Mouse (Mus musculus) heart, embryonic 11.5 days (tissue): ENCODE measurements around the gene Nebl. TPM values are rescaled to one million over a fixed set of nuclear protein-coding genes. Genes with fewer than 3 reads are reported as not detected.

Experiments
- ATAC-seq: fragments of 200-750 bp; cut with Nextera tagmentation; replicated peaks from 2 replicates; pipeline ENCODE4 v1.8.0; 2017; ENCODE audit warnings: moderate library complexity; ENCODE audit not compliant: insufficient number of reproducible peaks, low FRiP score, low TSS enrichment
- H3K27ac ChIP-seq: fragments of 300-500 bp; sonication (generic); 2 replicates; pipeline ENCODE4 v1.5.1; 2014; ENCODE audit warnings: mild to moderate bottlenecking, low read depth, low read length
- H3K27me3 ChIP-seq: fragments of 300-500 bp; sonication (generic); 2 replicates; pipeline ENCODE4 v1.6.1; 2014; ENCODE audit warnings: mild to moderate bottlenecking, low read length, mixed read lengths; ENCODE audit not compliant: control insufficient read depth, insufficient read depth
- H3K36me3 ChIP-seq: fragments of 300-500 bp; sonication (generic); 2 replicates; pipeline ENCODE4 v1.6.1; 2014; ENCODE audit warnings: mild to moderate bottlenecking, low read length, moderate library complexity, mixed read lengths; ENCODE audit not compliant: control insufficient read depth, insufficient read depth
- H3K4me1 ChIP-seq: fragments of 300-500 bp; sonication (generic); 2 replicates; pipeline ENCODE4 v1.6.1; 2014; ENCODE audit warnings: low read length; ENCODE audit not compliant: control insufficient read depth, insufficient read depth
- H3K4me2 ChIP-seq: fragments of 300-500 bp; sonication (generic); 2 replicates; pipeline ENCODE4 v1.6.1; 2014; ENCODE audit warnings: mild to moderate bottlenecking, moderate library complexity
- H3K4me3 ChIP-seq: fragments of 300-500 bp; sonication (generic); 2 replicates; pipeline ENCODE4 v1.5.1; 2014; ENCODE audit warnings: low read depth, low read length
- H3K9ac ChIP-seq: fragments of 300-500 bp; sonication (generic); 2 replicates; pipeline ENCODE4 v1.6.1; 2014; ENCODE audit warnings: mild to moderate bottlenecking, low read depth, low read length, moderate library complexity
- H3K9me3 ChIP-seq: fragments of 300-500 bp; sonication (generic); replicated peaks from 2 replicates; pipeline ENCODE4 v1.6.1; 2016; ENCODE audit warnings: low read length; ENCODE audit not compliant: control insufficient read depth
- WGBS: fragments of 180-500 bp; shearing (Covaris S2); extraction: QIAGEN DNeasy Blood & Tissue Kit; methylation state at CpG from one replicate; pipeline ENCODE4 v1.1.7; 2014; ENCODE audit not compliant: insufficient replicate concordance; 5-methylcytosine and 5-hydroxymethylcytosine counted together
- polyA plus RNA-seq: library from polyadenylated mRNA; unstranded; fragments of >200 nt; fragmentation: Nextera tagmentation; extraction: Ambion mirVana; gene quantifications from 2 replicates; pipeline ENCODE4 v1.2.1, GENCODE M21; 2014

Gene Nebl
- polyA plus RNA-seq, 1 experiment from 2014 or later = 457 TPM

DNA sequence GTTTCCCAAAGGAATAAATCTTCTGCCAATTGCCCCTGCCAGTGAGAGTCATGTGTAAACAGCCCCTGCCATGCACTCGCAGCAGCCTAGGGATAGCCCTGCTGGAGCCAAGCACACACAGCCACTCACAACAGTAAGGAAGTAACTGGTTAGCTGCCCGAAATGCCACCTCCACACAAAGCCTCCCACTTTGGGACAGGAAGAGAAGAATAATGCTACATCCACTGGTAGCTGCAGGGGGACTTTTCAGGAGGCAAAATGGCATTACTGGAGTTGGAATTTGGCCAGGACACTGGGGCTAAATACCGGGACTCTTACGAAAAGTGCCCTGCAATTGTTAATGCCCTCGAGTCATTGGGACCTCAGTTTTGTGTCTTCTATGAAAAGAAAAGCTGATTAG lies 92.6 kb downstream of the Nebl start:
- Histone ChIP-seq H3K36me3 (no peaks in the 10 kb centered on the region), H3K27ac (no peak overlapping the region), H3K27me3 (no peaks in the 10 kb centered on the region), H3K9ac (no peak overlapping the region), H3K4me3 (no peak overlapping the region), H3K4me1 (no peaks in the 10 kb centered on the region), H3K9me3 (no peaks in the 10 kb centered on the region), H3K4me2 (no peak overlapping the region)
- no peak for ATAC-seq
- 67% methylated on average over 5 of the region's 5 CpGs for WGBS

DNA sequence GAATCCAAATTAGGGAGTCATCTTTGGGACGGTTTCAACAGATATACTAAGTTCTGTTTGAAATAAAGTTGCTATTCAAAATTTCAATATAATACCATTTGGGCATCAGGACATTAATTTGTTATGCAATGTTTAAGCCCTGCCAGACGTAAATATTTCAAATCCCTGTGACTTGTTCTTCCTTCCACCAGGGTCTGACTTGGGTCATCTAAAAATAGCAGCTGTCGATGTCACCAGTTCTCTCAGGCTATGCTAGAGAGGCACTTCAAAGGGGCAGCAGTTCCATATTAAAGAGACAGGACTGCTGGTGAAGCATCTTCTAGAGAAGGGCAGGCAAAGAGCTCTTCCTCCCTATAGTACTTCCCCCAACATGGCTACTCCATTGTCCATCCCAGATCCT lies 107.3 kb downstream of the Nebl start:
- Histone ChIP-seq H3K36me3 (no peaks in the 10 kb centered on the region), H3K27me3 (no peaks in the 10 kb centered on the region), H3K4me3 (no peak overlapping the region), H3K4me1 (0 out of 2 replicates have a peak, but pooled peaks cover 4% of the 10 kb centered on the region), H3K27ac (peak overlapping the region; percentile 60), H3K9me3 (0 out of 2 replicates have a peak, but pooled peaks cover 2% of the 10 kb centered on the region), H3K4me2 (no peak overlapping the region), H3K9ac (no peak overlapping the region)
- 37% methylated on average over 3 of the region's 3 CpGs for WGBS
- ATAC-seq = no peak

GRCm38 (mm10) chr2:17610259-17610658 lies 121.0 kb downstream of the Nebl start:
- Histone ChIP-seq H3K36me3 (no peaks in the 10 kb centered on the region), H3K27me3 (no peaks in the 10 kb centered on the region), H3K4me1 (no peaks in the 10 kb centered on the region), H3K27ac (no peak overlapping the region), H3K4me2 (no peak overlapping the region), H3K4me3 (no peak overlapping the region), H3K9ac (no peak overlapping the region), H3K9me3 (no peaks in the 10 kb centered on the region)
- no peak for ATAC-seq
- WGBS = 72% methylated on average over 3 of the region's 3 CpGs

GRCm38 (mm10) chr2:17603573-17603972 lies 127.7 kb downstream of the Nebl start:
- Histone ChIP-seq H3K9me3 (no peaks in the 10 kb centered on the region), H3K4me2 (no peak overlapping the region), H3K4me1 (no peaks in the 10 kb centered on the region), H3K9ac (no peak overlapping the region), H3K4me3 (no peak overlapping the region), H3K36me3 (no peaks in the 10 kb centered on the region), H3K27me3 (no peaks in the 10 kb centered on the region), H3K27ac (no peak overlapping the region)
- 64% methylated on average over 4 of the region's 4 CpGs for WGBS
- no peak for ATAC-seq

DNA sequence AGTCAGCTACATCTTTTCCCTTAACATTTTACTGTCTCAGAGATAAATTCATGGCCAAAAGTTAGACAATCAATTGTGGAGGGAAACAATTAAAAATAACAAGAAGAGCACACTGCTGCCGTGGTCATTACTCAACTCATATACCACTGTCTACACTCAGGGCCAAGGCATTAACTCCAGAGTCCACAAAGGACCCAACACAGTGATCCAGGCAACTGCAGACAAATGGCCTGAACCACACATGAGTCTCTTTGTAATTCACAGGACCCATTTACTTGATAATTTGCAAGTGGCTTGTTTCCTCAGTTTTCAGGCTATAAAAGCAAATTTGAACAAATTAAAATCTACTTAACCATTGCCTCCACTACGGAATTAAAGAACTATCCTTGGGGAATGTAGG lies 130.6 kb downstream of the Nebl start:
- no peak overlapping the region for H3K4me2 ChIP-seq
- no peaks in the 10 kb centered on the region for H3K36me3 ChIP-seq
- no peaks in the 10 kb centered on the region for H3K27me3 ChIP-seq
- no peak for ATAC-seq
- no peaks in the 10 kb centered on the region for H3K9me3 ChIP-seq
- no peak overlapping the region for H3K27ac ChIP-seq
- no peak overlapping the region for H3K4me3 ChIP-seq
- no peaks in the 10 kb centered on the region for H3K4me1 ChIP-seq
- 67% methylated on average over 2 of the region's 2 CpGs for whole genome bisulfite sequencing
- no peak overlapping the region for H3K9ac ChIP-seq

GRCm38 (mm10) chr2:17599860-17600259 lies 131.4 kb downstream of the Nebl start:
- 63% methylated on average over 4 of the region's 4 CpGs for WGBS
- H3K4me2 ChIP-seq = no peak overlapping the region
- no peak overlapping the region for H3K9ac ChIP-seq
- H3K9me3 ChIP-seq = no peaks in the 10 kb centered on the region
- no peak overlapping the region for H3K27ac ChIP-seq
- no peak for ATAC-seq
- no peaks in the 10 kb centered on the region for H3K36me3 ChIP-seq
- H3K4me3 ChIP-seq = no peak overlapping the region
- H3K4me1 ChIP-seq = no peaks in the 10 kb centered on the region
- H3K27me3 ChIP-seq = no peaks in the 10 kb centered on the region

DNA sequence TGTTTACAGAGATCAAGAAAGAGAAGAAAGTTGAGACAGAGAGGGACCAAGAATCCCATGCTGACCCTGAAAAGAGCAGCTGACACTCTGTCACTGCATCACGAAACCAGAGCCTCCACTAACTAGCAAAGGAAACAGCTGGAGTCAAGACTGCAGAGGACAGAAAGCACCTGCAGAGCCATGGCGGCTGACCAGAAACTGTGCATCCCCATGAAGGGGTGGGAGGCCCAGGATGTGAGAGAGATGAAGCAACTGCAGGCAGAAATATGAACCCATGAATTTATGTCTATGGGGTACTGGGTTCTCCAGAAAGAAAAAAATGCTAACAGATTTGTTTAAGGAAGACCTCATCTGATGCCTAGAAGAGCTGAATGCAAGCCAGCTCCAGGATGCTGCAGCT lies 133.3 kb downstream of the Nebl start:
- Histone ChIP-seq H3K9ac (no peak overlapping the region), H3K27ac (no peak overlapping the region), H3K27me3 (no peaks in the 10 kb centered on the region), H3K36me3 (no peaks in the 10 kb centered on the region), H3K9me3 (peaks cover 3% of the 10 kb centered on the region; the same call in 1 of the 2 replicates), H3K4me1 (no peaks in the 10 kb centered on the region), H3K4me3 (no peak overlapping the region), H3K4me2 (no peak overlapping the region)
- 38% methylated on average over 2 of the region's 2 CpGs for WGBS
- ATAC-seq = no peak

- Histone ChIP-seq H3K9me3 (peaks cover 3% of the 10 kb centered on the region; the same call in 1 of the 2 replicates), H3K27me3 (no peaks in the 10 kb centered on the region), H3K4me1 (no peaks in the 10 kb centered on the region), H3K4me3 (no peak overlapping the region), H3K36me3 (no peaks in the 10 kb centered on the region), H3K27ac (no peak overlapping the region), H3K9ac (no peak overlapping the region), H3K4me2 (no peak overlapping the region)
- no peak for ATAC-seq
- WGBS = 82% methylated on average over 3 of the region's 3 CpGs
Observed at GRCm38 (mm10) chr2:17589669-17590068, 141.6 kb downstream of the Nebl start.

DNA sequence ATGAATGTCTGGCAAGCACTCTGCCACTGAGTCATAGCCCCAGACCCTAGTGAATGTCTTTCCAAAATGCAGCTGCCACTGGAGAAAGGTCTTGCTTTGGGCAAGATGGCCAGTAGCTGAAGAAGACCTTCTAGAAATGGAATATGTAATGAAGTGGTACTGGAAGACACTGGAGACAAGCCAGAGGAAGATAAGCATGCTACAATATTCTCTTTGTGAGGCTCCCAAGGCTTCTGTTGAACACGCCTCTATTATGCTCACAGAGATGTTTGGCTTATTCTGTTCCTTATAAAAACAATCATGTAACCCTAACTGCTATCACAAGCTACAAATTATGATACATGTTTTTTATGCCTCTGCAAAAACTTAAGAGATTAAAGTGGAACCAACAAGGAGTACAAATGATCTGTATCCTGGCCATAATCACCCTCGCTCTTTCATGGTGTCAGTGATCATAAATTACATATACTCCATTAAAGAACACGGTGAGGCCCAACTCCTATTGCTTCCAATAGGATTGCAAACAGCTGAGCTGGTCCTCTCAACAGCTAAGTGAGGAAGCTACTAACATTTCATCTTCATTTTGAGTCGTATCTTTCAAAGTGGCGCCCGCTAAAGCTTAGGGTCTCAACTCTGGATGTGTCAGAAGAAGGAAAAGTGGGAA lies 145.8 kb downstream of the Nebl start:
- 78% methylated on average over 6 of the region's 6 CpGs for WGBS

More for the DNA sequence above, 145.8 kb downstream of the Nebl start:
- H3K4me3 ChIP-seq = no peak overlapping the region
- no peaks in the 10 kb centered on the region for H3K9me3 ChIP-seq
- H3K4me1 ChIP-seq = no peaks in the 10 kb centered on the region
- H3K27me3 ChIP-seq = no peaks in the 10 kb centered on the region
- no peaks in the 10 kb centered on the region for H3K36me3 ChIP-seq
- H3K27ac ChIP-seq = no peak overlapping the region
- ATAC-seq = no peak
- no peak overlapping the region for H3K9ac ChIP-seq
- no peak overlapping the region for H3K4me2 ChIP-seq
